13 mouse cellular contexts compared by ENCODE assay signal in genomic region chr2:35464548-35464947, GRCm38 (mm10). TPM values are rescaled to one million over a fixed set of nuclear protein-coding genes. Genes with fewer than 3 reads are reported as not detected.
DNase-seq lines count a peak whose midpoint lies in the region; ATAC-seq lines count a peak whose summit lies in the region.
"Had no signal": no experiment of that assay in that cellular context is flagged by ENCODE, and none has a peak within 500 bp of the region (broad histone marks: within the 10 kb centered on the region; RNA-seq: fewer than 3 reads in every experiment).

No protein-coding gene starts in this region.

- H3K4me1 ChIP-seq in heart, embryonic 15.5 days (replicated peaks): peaks cover 30% of the 10 kb centered on the region
- H3K4me1 ChIP-seq in liver, embryonic 12.5 days: peaks cover 50% of the 10 kb centered on the region

- no peak for DNase-seq in heart, postnatal 4 days
- peak; percentile 65 to 70 for DNase-seq in B cell, adult 2 months
- DNase-seq in ovary, postnatal 36 days (ENCODE audit: low spot score): no peak
- no peak for DNase-seq in right cerebral cortex, postnatal 25 days
- DNase-seq in cerebellum, postnatal 25 days: no peak
- DNase-seq: cerebellum, postnatal 14 days; kidney, adult 2 months; thymus, postnatal 36 days had no signal

- ATAC-seq in heart, embryonic 15.5 days (replicated peaks; ENCODE audit: insufficient number of reproducible peaks, insufficient read depth, low FRiP score, low read depth): no peak
- peak; percentile 16 for ATAC-seq in activated CD4-positive, CD25-positive, alpha-beta regulatory T cell, adult 4 months
- ATAC-seq in liver, embryonic 12.5 days: no peak
- ATAC-seq: midbrain, embryonic 13.5 days had no signal

- WGBS in heart, embryonic 15.5 days: 79% methylated on average over 3 of the region's 3 CpGs
- 81% methylated on average over 3 of the region's 3 CpGs for WGBS in liver, embryonic 12.5 days (ENCODE audit: insufficient replicate concordance)

- no peaks in the 10 kb centered on the region for H3K27me3 ChIP-seq in heart, embryonic 15.5 days
- no peaks in the 10 kb centered on the region for H3K27me3 ChIP-seq in liver, embryonic 12.5 days (replicated peaks)

- H3K36me3 ChIP-seq in heart, embryonic 15.5 days: no peaks in the 10 kb centered on the region
- H3K36me3 ChIP-seq in liver, embryonic 12.5 days: peaks cover 2% of the 10 kb centered on the region; the same call in 1 of the 2 replicates
- H3K36me3 ChIP-seq: midbrain, embryonic 13.5 days; neural tube, embryonic 15.5 days had no signal

- H3K9ac ChIP-seq in heart, embryonic 15.5 days: no peak overlapping the region
- no peak overlapping the region for H3K9ac ChIP-seq in liver, embryonic 12.5 days
- H3K9ac ChIP-seq: midbrain, embryonic 13.5 days; neural tube, embryonic 15.5 days had no signal

- no peak overlapping the region for H3K4me3 ChIP-seq in heart, embryonic 15.5 days
- no peak overlapping the region for H3K4me3 ChIP-seq in liver, embryonic 12.5 days
- H3K4me3 ChIP-seq: midbrain, embryonic 13.5 days; neural tube, embryonic 15.5 days had no signal

- no peaks in the 10 kb centered on the region for H3K9me3 ChIP-seq in heart, embryonic 15.5 days (replicated peaks)
- no peaks in the 10 kb centered on the region for H3K9me3 ChIP-seq in liver, embryonic 12.5 days (replicated peaks)
- H3K9me3 ChIP-seq: midbrain, embryonic 13.5 days; neural tube, embryonic 15.5 days had no signal

- H3K4me2 ChIP-seq in heart, embryonic 15.5 days: 0 out of 2 replicates have a peak overlapping the region, but pooled peaks have one; percentile 94
- H3K4me2 ChIP-seq in liver, embryonic 12.5 days: peak overlapping the region; percentile 95
- H3K4me2 ChIP-seq: midbrain, embryonic 13.5 days had no signal

- H3K27ac ChIP-seq in heart, embryonic 15.5 days: 0 out of 2 replicates have a peak overlapping the region, but pooled peaks have one; percentile 86
- peak overlapping the region; percentile 83; the same call in 1 of the 2 replicates for H3K27ac ChIP-seq in liver, embryonic 12.5 days
- H3K27ac ChIP-seq: midbrain, embryonic 13.5 days; neural tube, embryonic 15.5 days had no signal

RNA-seq across cellular contexts. Expression of gene Ggta1, which starts 1.5 kb away (rescaled TPM):
- 27.4 and 31.6 TPM in 2 replicates for polyA plus RNA-seq in heart, embryonic 15.5 days (2015; fragmentation: Nextera tagmentation; extraction: Ambion mirVana)
- total RNA-seq in heart, postnatal 4 days (2021): 10 to 100 TPM; 21.5 to 22.3 TPM
- polyA plus RNA-seq in activated CD4-positive, CD25-positive, alpha-beta regulatory T cell, adult 4 months (2017; shearing (Covaris generic)): 10 to 100 TPM; 19.3 to 23.3 TPM
- polyA plus RNA-seq in liver, embryonic 12.5 days (2016; fragmentation: Nextera tagmentation; extraction: Ambion mirVana): 12.7 and 13.0 TPM in 2 replicates

Comparison
In these comparisons a context has a peak if more than half of its experiments do, and no peak if none do; other contexts are left out.
1. DNase-seq: peak in B cell, adult 2 months (2 of 2); none in heart, postnatal 4 days (single experiment), ovary, postnatal 36 days (single experiment), right cerebral cortex, postnatal 25 days (single experiment) and cerebellum, postnatal 25 days (0 of 2).